Mouse (Mus musculus): Measurements from ENCODE around the gene Oscar.

GRCm38 (mm10) chr7:3567336-3567735 lies 48.6 kb downstream of the Oscar start:
- TF ChIP-seq POLR2A (IDR thresholded peaks at IDR 0.05; ENCODE audit: insufficient read depth, low read length): no peak
- 0 out of 2 replicates have a peak, but pooled peaks have one; percentile 24 for TF ChIP-seq EP300 (IDR thresholded peaks at IDR 0.05; ENCODE audit: insufficient read depth, low read depth, low read length)
- no peak for TF ChIP-seq CTCF (IDR thresholded peaks at IDR 0.05; ENCODE audit: low read depth, low read length)
